Mouse (Mus musculus): ENCODE data around the gene Efemp1.
A peak's percentile ranks its signal among the peaks of the same experiment; 100 is the strongest.

The Efemp1 gene

GRCm38 (mm10) chr11:28951586-28952210 is 98.7 kb downstream of the Efemp1 start:
- no peak for DNase-seq

DNA sequence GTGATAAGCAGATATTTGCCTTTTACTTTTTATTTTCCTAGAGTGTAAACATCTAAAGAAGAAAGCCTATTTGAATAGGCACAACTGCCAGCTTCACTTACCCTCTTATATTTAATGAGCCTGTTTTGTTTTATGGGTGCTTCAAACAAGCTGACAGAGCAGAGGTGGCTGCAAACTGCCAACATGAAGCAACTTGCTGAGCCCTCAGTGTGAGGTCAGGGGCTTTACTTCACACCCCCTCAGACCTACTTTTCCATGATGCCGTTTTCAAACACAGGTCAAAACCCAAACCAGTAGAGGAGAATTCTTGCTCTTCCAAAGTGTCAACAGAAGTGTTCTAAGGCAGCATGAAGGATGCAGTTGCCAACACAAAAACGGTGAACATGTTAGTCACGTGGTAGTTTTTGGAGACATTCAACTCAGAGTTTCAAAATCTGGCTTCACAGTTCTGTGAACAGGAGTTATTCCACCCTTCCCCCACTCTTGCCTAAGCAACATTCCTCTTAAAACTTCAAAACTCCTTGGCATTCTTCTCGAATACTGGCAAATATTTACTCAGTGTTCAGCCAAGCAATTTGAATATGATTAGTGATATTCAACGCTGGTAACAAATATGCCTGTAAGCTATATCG is 101.8 kb downstream of the Efemp1 start:
- peak; percentile 65 for DNase-seq

- DNase-seq: no peak
Measured at GRCm38 (mm10) chr11:28955305-28955701, 102.3 kb downstream of the Efemp1 start.

DNA sequence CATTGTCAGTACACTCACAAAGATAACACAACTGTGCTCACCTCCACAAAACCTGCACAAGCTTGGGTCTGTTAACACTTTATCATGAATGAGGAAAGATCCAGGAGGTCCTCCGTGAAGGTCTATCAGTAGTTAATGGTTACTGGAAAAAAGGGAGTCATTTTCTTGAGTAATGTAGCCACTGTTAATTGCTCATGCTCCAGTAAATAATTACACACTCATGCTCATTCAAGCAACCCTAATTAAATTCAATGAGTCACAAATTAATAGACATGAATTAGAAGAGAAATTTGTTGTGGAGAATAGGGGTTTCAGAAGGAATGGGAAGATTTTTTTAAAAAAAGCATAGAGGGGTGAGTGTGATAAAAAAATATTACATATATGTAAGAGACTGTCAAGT is 108.4 kb downstream of the Efemp1 start:
- no peak for DNase-seq

Data from lung, postnatal 10 days (tissue).